Comparison of ENCODE assay signal across 8 mouse cellular contexts in the genomic region with DNA sequence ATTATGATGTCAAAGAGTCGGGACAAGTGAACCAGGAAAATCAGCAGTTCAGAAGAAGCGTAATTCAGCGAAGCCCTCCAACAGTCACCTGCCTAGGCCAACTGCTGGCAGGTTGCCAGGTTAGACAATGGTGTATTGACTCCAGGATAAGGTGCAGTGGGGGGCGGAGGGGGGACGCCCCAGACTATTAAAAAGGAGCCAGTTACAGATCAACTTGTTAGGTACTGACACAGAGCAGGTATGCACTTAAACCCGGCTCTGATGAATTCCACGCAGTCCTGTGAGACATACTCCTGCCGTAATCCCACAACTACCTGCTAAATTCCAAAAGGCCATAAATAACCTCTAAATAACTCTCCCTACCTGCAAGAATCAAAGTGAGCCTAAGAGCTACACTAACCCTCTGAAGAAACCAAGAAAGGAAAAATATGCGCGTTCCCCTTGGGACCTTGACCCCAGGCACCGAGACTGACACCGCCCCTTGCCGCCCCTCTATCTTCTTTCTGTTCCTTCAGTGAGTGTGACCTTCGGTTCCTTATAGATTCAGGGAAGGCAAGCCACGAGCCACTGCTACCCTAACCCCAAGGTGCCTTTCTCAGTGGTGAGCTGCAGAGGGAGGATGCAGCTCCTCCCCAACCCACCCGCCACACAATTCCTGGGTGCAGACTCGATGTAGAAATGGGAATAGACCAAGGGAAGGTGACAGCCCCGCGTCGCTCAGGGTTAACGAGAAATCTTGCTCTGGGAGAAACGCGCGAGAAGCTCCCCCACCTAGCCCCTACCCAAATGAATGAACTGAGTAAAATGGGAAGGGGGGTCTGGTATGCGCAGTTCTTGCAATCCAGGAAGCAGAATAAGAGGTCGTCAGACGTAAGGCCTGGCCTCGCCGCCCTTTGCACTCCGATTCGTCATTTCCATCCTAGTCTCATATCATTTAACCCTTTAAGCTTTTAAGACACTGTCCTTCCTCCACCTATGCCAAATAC. TPM values are rescaled to one million over a fixed set of nuclear protein-coding genes. Genes with fewer than 3 reads are reported as not detected.
A peak's percentile ranks its signal among the peaks of the same experiment; 100 is the strongest.
DNase-seq lines count a peak whose midpoint lies in the region; ATAC-seq and TF ChIP-seq lines count a peak whose summit lies in the region.

No protein-coding gene starts in this region.

- H3K36me3 ChIP-seq in E14TG2a.4 (ENCODE audit: insufficient read depth, low read length): peaks cover 27% of the 10 kb centered on the region
- H3K36me3 ChIP-seq in forebrain, embryonic 11.5 days (ENCODE audit: control insufficient read depth, insufficient read depth, low read length): no peaks in the 10 kb centered on the region
- H3K36me3 ChIP-seq in heart, postnatal 0 days (replicated peaks; ENCODE audit: control insufficient read depth, insufficient read depth, low read length): 0 out of 2 replicates have a peak, but pooled peaks cover 4% of the 10 kb centered on the region

- no peak for TF ChIP-seq EP300 in heart, postnatal 0 days (IDR thresholded peaks at IDR 0.05; ENCODE audit: low read depth)

- peaks cover 46% of the 10 kb centered on the region for H3K4me1 ChIP-seq in E14TG2a.4 (replicated peaks; ENCODE audit: low read depth, low read length)
- peaks cover 29% of the 10 kb centered on the region for H3K4me1 ChIP-seq in bone marrow macrophage, adult 2 months (ENCODE audit: control insufficient read depth, insufficient read depth, low read length)
- no peaks in the 10 kb centered on the region for H3K4me1 ChIP-seq in forebrain, embryonic 11.5 days (replicated peaks; ENCODE audit: control insufficient read depth, insufficient read depth, low read length)
- H3K4me1 ChIP-seq in heart, postnatal 0 days (ENCODE audit: control insufficient read depth, insufficient read depth): peaks cover 21% of the 10 kb centered on the region
- H3K4me1 ChIP-seq in lung, adult 2 months (ENCODE audit: control insufficient read depth, insufficient read depth, low read length): peaks cover 16% of the 10 kb centered on the region
- H3K4me1 ChIP-seq in olfactory bulb, adult 2 months (ENCODE audit: control insufficient read depth, insufficient read depth, low read length): 0 out of 2 replicates have a peak, but pooled peaks cover 2% of the 10 kb centered on the region

- H3K4me2 ChIP-seq in forebrain, embryonic 11.5 days (ENCODE audit: low read depth, low read length, severe bottlenecking): peak overlapping the region; percentile 52
- H3K4me2 ChIP-seq in heart, postnatal 0 days (ENCODE audit: low read depth, low read length): peak overlapping the region; percentile 88

- ATAC-seq in forebrain, embryonic 11.5 days (replicated peaks; ENCODE audit: low FRiP score): no peak
- ATAC-seq in heart, postnatal 0 days (ENCODE audit: insufficient read depth, low read depth): peak; percentile 1; the same call in 1 of the 2 replicates

- H3K27me3 ChIP-seq in E14TG2a.4 (ENCODE audit: insufficient read depth, low read length): no peaks in the 10 kb centered on the region
- no peaks in the 10 kb centered on the region for H3K27me3 ChIP-seq in forebrain, embryonic 11.5 days (ENCODE audit: control insufficient read depth, insufficient read depth, low read length)
- H3K27me3 ChIP-seq in heart, postnatal 0 days (ENCODE audit: control insufficient read depth, insufficient read depth, low read length): no peaks in the 10 kb centered on the region

- no peaks in the 10 kb centered on the region for H3K9me3 ChIP-seq in E14TG2a.4 (ENCODE audit: low read length)
- H3K9me3 ChIP-seq in forebrain, embryonic 11.5 days (ENCODE audit: control insufficient read depth, low read length): no peaks in the 10 kb centered on the region
- H3K9me3 ChIP-seq in heart, postnatal 0 days (replicated peaks; ENCODE audit: control insufficient read depth, low read length): no peaks in the 10 kb centered on the region

- peak; percentile 56 for DNase-seq in forebrain, embryonic 11.5 days (ENCODE audit: low spot score)
- DNase-seq in heart, postnatal 0 days (ENCODE audit: low spot score): peak; percentile 66
- DNase-seq in kidney, postnatal 36 days: peak; percentile 62 to 79
- DNase-seq in lung, adult 2 months: peak; percentile 30
- peak; percentile 68 for DNase-seq in thymus, postnatal 0 days (ENCODE audit: low spot score)

- 0 out of 2 replicates have a peak, but pooled peaks have one; percentile 12 for TF ChIP-seq POLR2A in bone marrow macrophage, adult 2 months (IDR thresholded peaks at IDR 0.05; ENCODE audit: borderline replicate concordance, low read depth, low read length)
- TF ChIP-seq POLR2A in lung, adult 2 months (IDR thresholded peaks at IDR 0.05; ENCODE audit: borderline replicate concordance, extremely low read depth, low read depth, low read length): no peak
- TF ChIP-seq POLR2A in olfactory bulb, adult 2 months (IDR thresholded peaks at IDR 0.05; ENCODE audit: insufficient read depth, low read depth, low read length): no peak

- H3K27ac ChIP-seq in bone marrow macrophage, adult 2 months (ENCODE audit: insufficient read depth, low read depth, low read length): peak overlapping the region; percentile 98
- peak overlapping the region; percentile 94 for H3K27ac ChIP-seq in forebrain, embryonic 11.5 days (ENCODE audit: low read depth, low read length)
- H3K27ac ChIP-seq in heart, postnatal 0 days (ENCODE audit: low read depth): peak overlapping the region; percentile 98
- H3K27ac ChIP-seq in olfactory bulb, adult 2 months (ENCODE audit: insufficient read depth, low read depth, low read length): peak overlapping the region; percentile 100

- H3K9ac ChIP-seq in forebrain, embryonic 11.5 days (ENCODE audit: low read length): peak overlapping the region; percentile 92
- peak overlapping the region; percentile 97 for H3K9ac ChIP-seq in heart, postnatal 0 days (replicated peaks; ENCODE audit: low read depth, low read length)

- TF ChIP-seq CTCF in E14TG2a.4 (conservative IDR thresholded peaks at IDR 0.05; ENCODE audit: low read length): no peak
- no peak for TF ChIP-seq CTCF in bone marrow macrophage, adult 2 months (IDR thresholded peaks at IDR 0.05; ENCODE audit: low read depth, low read length)
- TF ChIP-seq CTCF in heart, postnatal 0 days (IDR thresholded peaks at IDR 0.05; ENCODE audit: low read depth): no peak
- TF ChIP-seq CTCF in lung, adult 2 months (IDR thresholded peaks at IDR 0.05; ENCODE audit: insufficient read depth, low read length): no peak
- TF ChIP-seq CTCF in olfactory bulb, adult 2 months (IDR thresholded peaks at IDR 0.05; ENCODE audit: insufficient read depth, low read depth, low read length): no peak

- WGBS in forebrain, embryonic 11.5 days: 6% methylated on average over 31 of the region's 31 CpGs
- WGBS in heart, postnatal 0 days: under 1% methylated on average over 31 of the region's 31 CpGs
- under 1% methylated on average over 31 of the region's 31 CpGs for WGBS in lung, adult 2 months
- under 1% methylated on average over 31 of the region's 31 CpGs for whole genome bisulfite sequencing in olfactory bulb, adult 2 months

- H3K4me3 ChIP-seq in E14TG2a.4 (replicated peaks; ENCODE audit: low read length): peak overlapping the region; percentile 100
- H3K4me3 ChIP-seq in bone marrow macrophage, adult 2 months (ENCODE audit: insufficient read depth, low read length): peak overlapping the region; percentile 99
- H3K4me3 ChIP-seq in forebrain, embryonic 11.5 days (ENCODE audit: low read depth, low read length): peak overlapping the region; percentile 97
- H3K4me3 ChIP-seq in heart, postnatal 0 days (ENCODE audit: low read depth, low read length): peak overlapping the region; percentile 98
- H3K4me3 ChIP-seq in lung, adult 2 months (replicated peaks; ENCODE audit: extremely low read depth, low read depth, low read length): peak overlapping the region; percentile 99
- peak overlapping the region; percentile 94 for H3K4me3 ChIP-seq in olfactory bulb, adult 2 months (ENCODE audit: insufficient read depth, low read depth, low read length)

RNA-seq across cellular contexts. Expression of a gene that starts 0.9 kb away (rescaled TPM):
- polyA plus RNA-seq in bone marrow macrophage, adult 2 months (2012; ENCODE audit: insufficient read depth, insufficient read length, missing spikeins): 356 and 389 TPM in 2 replicates
- 170 and 176 TPM in 2 replicates for polyA plus RNA-seq in forebrain, embryonic 11.5 days (2014; fragmentation: Nextera tagmentation; extraction: Ambion mirVana)
- total RNA-seq in heart, postnatal 0 days (2014; rRNA removed; ENCODE audit: low replicate concordance): 185 and 279 TPM in 2 replicates
- polyA plus RNA-seq in heart, postnatal 0 days (2015; fragmentation: Nextera tagmentation; extraction: Ambion mirVana): 71.0 and 77.6 TPM in 2 replicates
- 63.0 and 84.5 TPM in 2 replicates for polyA plus RNA-seq in lung, adult 2 months (2012; rRNA removed)
- polyA plus RNA-seq in olfactory bulb, adult 2 months (2012; ENCODE audit: insufficient read depth, insufficient read length, low replicate concordance, missing spikeins): 158 and 225 TPM in 2 replicates
- 70.3 and 73.7 TPM in 2 replicates for polyA plus RNA-seq in thymus, postnatal 0 days (2015; fragmentation: Nextera tagmentation; extraction: Ambion mirVana)

RNA-seq across cellular contexts. Expression of a gene that starts 51.1 kb away (rescaled TPM):
- polyA plus RNA-seq in bone marrow macrophage, adult 2 months (2012; ENCODE audit: insufficient read depth, insufficient read length, missing spikeins): 23.5 and 26.5 TPM in 2 replicates
- polyA plus RNA-seq in forebrain, embryonic 11.5 days (2014; fragmentation: Nextera tagmentation; extraction: Ambion mirVana): 47.5 and 54.1 TPM in 2 replicates
- total RNA-seq in heart, postnatal 0 days (2014; rRNA removed; ENCODE audit: low replicate concordance): 7.8 and 21.9 TPM in 2 replicates
- polyA plus RNA-seq in heart, postnatal 0 days (2015; fragmentation: Nextera tagmentation; extraction: Ambion mirVana): 10.2 and 11.7 TPM in 2 replicates
- 3.8 and 4.4 TPM in 2 replicates for polyA plus RNA-seq in lung, adult 2 months (2012; rRNA removed)
- polyA plus RNA-seq in olfactory bulb, adult 2 months (2012; ENCODE audit: insufficient read depth, insufficient read length, low replicate concordance, missing spikeins): not detected in 2 replicates
- polyA plus RNA-seq in thymus, postnatal 0 days (2015; fragmentation: Nextera tagmentation; extraction: Ambion mirVana): 20.2 and 20.3 TPM in 2 replicates
